ENCODE assay signal across 1 mouse cellular context in the genomic region with DNA sequence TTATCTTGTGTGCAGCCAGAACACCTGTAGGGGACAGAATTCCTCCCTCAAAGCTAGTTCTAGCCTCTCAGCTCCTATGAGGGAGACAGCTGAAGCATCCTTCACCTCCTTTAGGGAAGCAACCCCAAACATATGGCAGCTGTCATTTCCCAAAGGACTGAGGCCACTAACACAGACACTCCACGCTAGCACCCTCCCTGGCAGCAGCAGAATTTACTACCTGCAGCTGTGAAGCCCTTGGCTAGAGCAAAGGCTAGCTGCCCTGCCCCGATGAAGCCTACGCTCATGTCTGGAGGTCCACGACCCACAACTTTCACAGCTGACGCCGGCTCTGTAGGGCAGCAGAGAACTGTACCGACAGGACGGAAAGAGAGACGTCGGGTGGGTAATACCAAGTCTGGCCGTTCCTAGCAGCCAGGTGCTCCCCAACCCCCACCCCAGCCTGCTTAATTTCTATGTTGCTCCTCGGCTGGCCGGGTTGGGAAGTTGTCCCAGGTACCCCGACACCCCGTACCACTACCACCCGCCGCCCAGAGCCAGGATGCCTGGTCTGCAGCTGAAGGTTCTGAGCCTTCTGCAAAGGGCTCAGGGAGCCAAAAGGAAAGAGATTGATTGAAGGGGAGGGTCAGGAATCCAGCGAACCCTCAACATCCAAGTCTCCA.
TF ChIP-seq lines count a peak whose summit lies in the region.

No protein-coding gene starts in this region.

TF ChIP-seq in CH12.LX, 34 proteins besides CTCF, POLR2A, EP300 and RAD21:
- TF ChIP-seq ZMIZ1 (IDR thresholded peaks at IDR 0.05; ENCODE audit: low read depth, low read length), result no peak
- TF ChIP-seq NRF1 (IDR thresholded peaks at IDR 0.05; ENCODE audit: low read depth, low read length), result no peak
- peak; percentile 18; the same call in 1 of the 2 replicates for TF ChIP-seq CHD2 (IDR thresholded peaks at IDR 0.05; ENCODE audit: low read length)
